In the genomic region with DNA sequence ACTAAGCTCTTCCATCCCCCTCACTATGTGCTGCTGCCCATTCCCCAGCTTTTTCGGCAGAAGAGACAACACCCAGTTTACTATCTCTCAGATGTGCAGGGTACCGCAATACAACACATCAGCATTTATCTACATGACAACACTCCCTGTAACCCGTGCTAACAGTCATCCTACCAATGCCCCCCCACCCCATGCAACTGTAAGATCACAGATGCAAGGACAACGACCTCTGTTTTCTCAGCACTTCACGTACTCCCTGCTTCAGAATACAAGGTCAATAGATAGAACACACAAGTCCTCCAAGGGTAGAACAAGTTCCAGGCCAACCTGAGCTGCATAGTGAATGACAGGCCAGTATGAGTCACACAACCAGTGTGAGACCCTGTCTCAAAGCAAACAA, we compare ENCODE assay signal across 26 mouse cellular contexts. TPM values are rescaled to one million over a fixed set of nuclear protein-coding genes. Genes with fewer than 3 reads are reported as not detected.
DNase-seq lines count a peak whose midpoint lies in the region; ATAC-seq lines count a peak whose summit lies in the region.
"Had no signal": no experiment of that assay in that cellular context is flagged by ENCODE, and none has a peak within 500 bp of the region (broad histone marks: within the 10 kb centered on the region; RNA-seq: fewer than 3 reads in every experiment).

No protein-coding gene starts in this region.

- H3K4me3 ChIP-seq in liver, embryonic 15.5 days (replicated peaks): no peak overlapping the region
- H3K4me3 ChIP-seq: embryonic facial prominence, embryonic 15.5 days; forebrain, embryonic 15.5 days; heart, embryonic 12.5 days; hindbrain, embryonic 10.5 days; midbrain, embryonic 12.5 days had no signal

- no peak overlapping the region for H3K4me2 ChIP-seq in liver, embryonic 15.5 days
- H3K4me2 ChIP-seq: embryonic facial prominence, embryonic 15.5 days; forebrain, embryonic 15.5 days; heart, embryonic 12.5 days; midbrain, embryonic 12.5 days had no signal

- H3K27ac ChIP-seq in liver, embryonic 15.5 days (replicated peaks): peak overlapping the region; percentile 38
- H3K27ac ChIP-seq: embryonic facial prominence, embryonic 15.5 days; forebrain, embryonic 15.5 days; hindbrain, embryonic 10.5 days; hindbrain, postnatal 0 days; midbrain, embryonic 12.5 days had no signal

- no peaks in the 10 kb centered on the region for H3K36me3 ChIP-seq in liver, embryonic 15.5 days (replicated peaks)
- H3K36me3 ChIP-seq: embryonic facial prominence, embryonic 15.5 days; forebrain, embryonic 15.5 days; heart, embryonic 12.5 days had no signal

- 15% methylated on average over 5 of the region's 5 CpGs for WGBS in liver, embryonic 15.5 days (ENCODE audit: insufficient replicate concordance)

- no peaks in the 10 kb centered on the region for H3K27me3 ChIP-seq in liver, embryonic 15.5 days
- H3K27me3 ChIP-seq: embryonic facial prominence, embryonic 15.5 days; forebrain, embryonic 15.5 days; heart, embryonic 12.5 days; midbrain, embryonic 12.5 days had no signal

- DNase-seq in adrenal gland, adult (ENCODE audit: inconsistent age in 2 of 2, low spot score in 1 of 2): peak; percentile 63 to 65
- no peak for DNase-seq in adrenal gland, adult 2 months
- no peak for DNase-seq in gastrocnemius, postnatal 14 days
- DNase-seq in frontal cortex, postnatal 36 days (ENCODE audit: low spot score in 2 of 2): no peak
- no peak for DNase-seq in cerebellum, postnatal 36 days
- DNase-seq: adrenal gland, postnatal 10 days; cerebellum, adult 2 months; gastrocnemius, postnatal 25 days; heart, adult 18-20 months; heart, postnatal 10 days; kidney, adult 9 months; kidney, postnatal 14 days; lung, adult 18-20 months; lung, postnatal 10 days; right cerebral cortex, postnatal 14 days; spleen, adult 18-20 months; thymus, postnatal 25 days had no signal

- no peak overlapping the region for H3K9ac ChIP-seq in liver, embryonic 15.5 days
- H3K9ac ChIP-seq: embryonic facial prominence, embryonic 15.5 days; forebrain, embryonic 15.5 days; heart, embryonic 12.5 days; midbrain, embryonic 12.5 days had no signal

- peak; percentile 46; the same call in 1 of the 2 replicates for ATAC-seq in erythroid progenitor cell, adult 5-6 weeks (replicated peaks; ENCODE audit: low FRiP score, poor library complexity, severe bottlenecking)
- peak; percentile 84 for ATAC-seq in liver, embryonic 15.5 days (ENCODE audit: insufficient read depth)
- ATAC-seq: forebrain, embryonic 15.5 days; hindbrain, postnatal 0 days; intestine, embryonic 16.5 days had no signal

- no peaks in the 10 kb centered on the region for H3K9me3 ChIP-seq in liver, embryonic 15.5 days (replicated peaks)
- H3K9me3 ChIP-seq: embryonic facial prominence, embryonic 15.5 days; forebrain, embryonic 15.5 days; heart, embryonic 12.5 days; hindbrain, embryonic 10.5 days; midbrain, embryonic 12.5 days had no signal

- intact Hi-C loops in gastrocnemius, postnatal 14 days (cut with DNase I; ENCODE audit: low total_unique reads): loop anchor here (5.0 kb wide), 1 partner anchor 53 kb away; no protein-coding TSS in a partner anchor

- peaks cover 46% of the 10 kb centered on the region for H3K4me1 ChIP-seq in liver, embryonic 15.5 days (replicated peaks)
- H3K4me1 ChIP-seq: forebrain, embryonic 15.5 days; hindbrain, embryonic 10.5 days; midbrain, embryonic 12.5 days had no signal

RNA-seq across cellular contexts. Expression of a gene that starts 28.9 kb away (rescaled TPM):
- total RNA-seq in adrenal gland, adult 2 months (2021): 100 to 1,000 TPM; 122 to 138 TPM
- polyA plus RNA-seq in adrenal gland, adult 2 months (2012; rRNA removed): 29.1 and 37.6 TPM in 2 replicates
- total RNA-seq in erythroid progenitor cell, adult 5-6 weeks (2015; ENCODE audit: low replicate concordance): 177 and 188 TPM in 2 replicates
- 182 and 227 TPM in 2 replicates for total RNA-seq in erythroid progenitor cell, adult 5-6 weeks (2017; ENCODE audit: low replicate concordance)
- polyA plus RNA-seq in liver, embryonic 15.5 days (2015; fragmentation: Nextera tagmentation; extraction: Ambion mirVana): 8.4 and 9.6 TPM in 2 replicates
- total RNA-seq in gastrocnemius, postnatal 14 days (2021): 10 to 100 TPM; 76.5 to 88.0 TPM

Comparison
In these comparisons a context has a peak if more than half of its experiments do, and no peak if none do; other contexts are left out.
1. DNase-seq: peak in adrenal gland, adult (2 of 2); none in adrenal gland, adult 2 months (single experiment), gastrocnemius, postnatal 14 days (single experiment), frontal cortex, postnatal 36 days (0 of 2) and cerebellum, postnatal 36 days (0 of 2).